Mouse (Mus musculus) liver, embryonic 15.5 days (tissue): Measurements from ENCODE around the gene Gripap1. TPM values are rescaled to one million over a fixed set of nuclear protein-coding genes. Genes with fewer than 3 reads are reported as not detected.
A peak's percentile ranks its signal among the peaks of the same experiment; 100 is the strongest.

Experiments
- ATAC-seq: fragments of 200-750 bp; cut with Nextera tagmentation; 2 replicates; pipeline ENCODE4 v1.8.0; 2017; ENCODE audit warnings: moderate number of reproducible peaks, mild to moderate bottlenecking, moderate library complexity; ENCODE audit not compliant: insufficient read depth
- H3K27ac ChIP-seq: fragments of 300-500 bp; sonication (generic); replicated peaks from 2 replicates; pipeline ENCODE4 v1.5.1; 2015; ENCODE audit warnings: mild to moderate bottlenecking, inconsistent platforms
- H3K27me3 ChIP-seq: fragments of 300-500 bp; sonication (generic); 2 replicates; pipeline ENCODE4 v1.6.1; 2015; ENCODE audit warnings: mild to moderate bottlenecking, inconsistent platforms
- H3K36me3 ChIP-seq: fragments of 300-500 bp; sonication (generic); replicated peaks from 2 replicates; pipeline ENCODE4 v1.6.1; 2015; ENCODE audit warnings: moderate library complexity, mild to moderate bottlenecking, inconsistent platforms
- H3K4me1 ChIP-seq: fragments of 300-500 bp; sonication (generic); replicated peaks from 2 replicates; pipeline ENCODE4 v1.6.1; 2015; ENCODE audit warnings: inconsistent platforms
- H3K4me2 ChIP-seq: fragments of 300-500 bp; sonication (generic); 2 replicates; pipeline ENCODE4 v1.6.1; 2015; ENCODE audit warnings: moderate library complexity, mild to moderate bottlenecking, inconsistent platforms
- H3K4me3 ChIP-seq: fragments of 300-500 bp; sonication (generic); replicated peaks from 2 replicates; pipeline ENCODE4 v1.5.1; 2015; ENCODE audit warnings: mild to moderate bottlenecking, inconsistent platforms
- H3K9ac ChIP-seq: fragments of 300-500 bp; sonication (generic); 2 replicates; pipeline ENCODE4 v1.6.1; 2015; ENCODE audit warnings: moderate library complexity, mild to moderate bottlenecking, inconsistent platforms
- H3K9me3 ChIP-seq: fragments of 300-500 bp; sonication (generic); replicated peaks from 2 replicates; pipeline ENCODE4 v1.6.1; 2016; ENCODE audit warnings: inconsistent platforms
- WGBS: fragments of 180-500 bp; shearing (Covaris S2); methylation state at CpG from one replicate; pipeline ENCODE4 v1.1.7; 2015; ENCODE audit warnings: mixed read lengths; ENCODE audit not compliant: insufficient replicate concordance; 5-methylcytosine and 5-hydroxymethylcytosine counted together
- microRNA counts: library from miRNA; unstranded; fragments of <30 nt; microRNA quantifications from one replicate; lab custom pipeline; 2016
- microRNA-seq: library from miRNA; unstranded; fragments of <30 nt; microRNA quantifications from one replicate; pipeline ENCODE4, GENCODE M21; 2016
- polyA plus RNA-seq: library from polyadenylated mRNA; unstranded; fragments of >200 nt; fragmentation: Nextera tagmentation; extraction: Ambion mirVana; gene quantifications from 2 replicates; pipeline ENCODE4 v1.2.1, GENCODE M21; 2015

The Gripap1 gene
- polyA plus RNA-seq, 1 experiment from 2014 or later, result 25.5 TPM

DNA sequence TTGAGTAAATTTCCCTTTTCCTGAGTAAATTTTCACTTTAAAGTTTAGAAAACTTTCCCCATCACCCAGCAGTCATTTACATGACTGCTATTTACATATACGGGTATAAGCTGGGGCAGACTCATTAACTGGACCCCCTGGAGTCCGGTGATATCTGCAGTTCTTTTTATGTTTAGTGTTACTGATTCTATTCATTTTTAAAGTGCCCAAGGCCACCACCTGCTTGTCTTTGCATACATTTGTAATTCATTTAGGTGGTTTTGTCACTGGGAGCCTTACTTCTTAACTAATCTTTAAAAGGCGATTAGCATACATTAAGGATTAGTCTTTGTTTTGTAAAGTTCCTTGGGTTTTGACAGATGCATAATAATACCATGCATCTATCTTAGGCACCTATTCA, 80.3 kb downstream of the Gripap1 start:
- WGBS, result 59% methylated on average over 3 of the region's 3 CpGs
- ATAC-seq, result no peak

More for the DNA sequence above, 80.3 kb downstream of the Gripap1 start:
- H3K4me1 ChIP-seq, result peaks cover 8% of the 10 kb centered on the region
- peaks cover 82% of the 10 kb centered on the region for H3K36me3 ChIP-seq
- H3K9me3 ChIP-seq, result no peaks in the 10 kb centered on the region
- H3K9ac ChIP-seq, result no peak overlapping the region
- H3K4me3 ChIP-seq, result no peak overlapping the region
- H3K27me3 ChIP-seq, result no peaks in the 10 kb centered on the region
- no peak overlapping the region for H3K27ac ChIP-seq
- no peak overlapping the region for H3K4me2 ChIP-seq

MicroRNA genes within 50 kb of the gene (microRNA counts, 519-probe panel; counts per million panel counts)
- microRNA mmu-miR-1198 (lab: Ali Mortazavi, UCI), result 2,181 counts per million, percentile 31 among the panel's probes with 10 or more counts

Small RNA genes within 50 kb of the gene (microRNA-seq; reads per million reads assigned to microRNA genes)
- gene Mir1198, result 32.2 reads per million, percentile 41 among the genes with 10 or more reads in this experiment

Other genes starting within 250 kb of the Gripap1 start
- 0.02 and 0.23 TPM in 2 replicates for gene Foxp3, start 216.1 kb upstream of the Gripap1 start, polyA plus RNA-seq
- gene Ppp1r3f, start 215.5 kb upstream of the Gripap1 start, polyA plus RNA-seq, result 0.06 and 0.21 TPM in 2 replicates
- 18.0 and 19.8 TPM in 2 replicates for gene Ccdc22, start 184.2 kb upstream of the Gripap1 start, polyA plus RNA-seq
- 0.07 and 0.09 TPM in 2 replicates for gene Cacna1f, start 182.7 kb upstream of the Gripap1 start, polyA plus RNA-seq
- 0.33 and 0.36 TPM in 2 replicates for gene Syp, start 151.3 kb upstream of the Gripap1 start, polyA plus RNA-seq
- gene Prickle3, start 132.5 kb upstream of the Gripap1 start, polyA plus RNA-seq, result 1.1 and 1.5 TPM in 2 replicates
- 27.5 and 28.8 TPM in 2 replicates for gene Plp2, start 118.4 kb upstream of the Gripap1 start, polyA plus RNA-seq
- 0.09 and 0.12 TPM in 2 replicates for gene Magix, start 108.5 kb upstream of the Gripap1 start, polyA plus RNA-seq
- 13.3 and 14.1 TPM in 2 replicates for gene Gpkow, start 92.6 kb upstream of the Gripap1 start, polyA plus RNA-seq
- gene Wdr45, start 75.4 kb upstream of the Gripap1 start, polyA plus RNA-seq, result 16.0 and 17.5 TPM in 2 replicates
- 0.31 TPM in 1 of 2 replicates, not detected in the other for gene Gm45208, start 67.5 kb upstream of the Gripap1 start, polyA plus RNA-seq
- 5.6 and 5.8 TPM in 2 replicates for gene Praf2, start 61.3 kb upstream of the Gripap1 start, polyA plus RNA-seq
- gene Ccdc120, start 38.9 kb upstream of the Gripap1 start, polyA plus RNA-seq, result 0.92 and 1.5 TPM in 2 replicates
- gene Tfe3, start 27.2 kb upstream of the Gripap1 start, polyA plus RNA-seq, result 9.2 and 11.8 TPM in 2 replicates
- gene Kcnd1, start 32.5 kb downstream of the Gripap1 start, polyA plus RNA-seq, result 0.18 and 0.37 TPM in 2 replicates
- gene Otud5, start 51.6 kb downstream of the Gripap1 start, polyA plus RNA-seq, result 44.9 and 54.4 TPM in 2 replicates
- 3.5 TPM in 2 replicates for gene Pim2, start 88.5 kb downstream of the Gripap1 start, polyA plus RNA-seq
- 14.3 and 17.5 TPM in 2 replicates for gene Slc35a2, start 94.3 kb downstream of the Gripap1 start, polyA plus RNA-seq
- gene Pqbp1, start 109.5 kb downstream of the Gripap1 start, polyA plus RNA-seq, result 38.1 and 39.7 TPM in 2 replicates
- 94.8 and 102 TPM in 2 replicates for gene Timm17b, start 109.6 kb downstream of the Gripap1 start, polyA plus RNA-seq
- gene Gm10491, start 118.1 kb downstream of the Gripap1 start, polyA plus RNA-seq, result not detected in 2 replicates
- gene Gm10490, start 119.8 kb downstream of the Gripap1 start, polyA plus RNA-seq, result not detected in 2 replicates
- 0.12 and 0.18 TPM in 2 replicates for gene Pcsk1n, start 130.1 kb downstream of the Gripap1 start, polyA plus RNA-seq
- gene Eras, start 138.8 kb downstream of the Gripap1 start, polyA plus RNA-seq, result not detected in 2 replicates
- gene Hdac6, start 158.1 kb downstream of the Gripap1 start, polyA plus RNA-seq, result 10.7 and 12.1 TPM in 2 replicates
- 117 and 126 TPM in 2 replicates for gene Gata1, start 188.3 kb downstream of the Gripap1 start, polyA plus RNA-seq
- gene Glod5, start 228.7 kb downstream of the Gripap1 start, polyA plus RNA-seq, result 0.26 and 0.36 TPM in 2 replicates